Mouse (Mus musculus) ES-E14 (cell line): ENCODE data around the gene Atpaf2.

ENCODE experiments used
- MAFK ChIP-seq: IDR thresholded peaks from 2 replicates; pipeline ENCODE4 v1.6.1; 2014; ENCODE audit warnings: mild to moderate bottlenecking, low read depth, low read length, inconsistent platforms; ENCODE audit not compliant: insufficient read depth
- ZC3H11A ChIP-seq: IDR thresholded peaks from 2 replicates; pipeline ENCODE4 v1.6.1; 2012; ENCODE audit warnings: low read depth, mild to moderate bottlenecking, inconsistent platforms, low read length, borderline replicate concordance
- ZNF384 ChIP-seq: IDR thresholded peaks from 2 replicates; pipeline ENCODE4 v1.6.1; 2012; ENCODE audit warnings: low read depth, low read length, inconsistent platforms

GRCm38 (mm10) chr11:60416963-60417716, 1.1 kb downstream of the Atpaf2 start, which contains the start of gene Gid4:
- TF ChIP-seq ZC3H11A = no peak
- no peak for TF ChIP-seq ZNF384
- no peak for TF ChIP-seq MAFK
